Mouse (Mus musculus) cerebral cortex, adult 2 months (tissue): ENCODE data around the gene Mapkap1.

Experiments
- WGBS: fragments of 180-500 bp; shearing (Covaris S2); methylation state at CpG from one replicate; pipeline ENCODE4 v1.1.7; 2018; 5-methylcytosine and 5-hydroxymethylcytosine counted together

Gene Mapkap1

DNA sequence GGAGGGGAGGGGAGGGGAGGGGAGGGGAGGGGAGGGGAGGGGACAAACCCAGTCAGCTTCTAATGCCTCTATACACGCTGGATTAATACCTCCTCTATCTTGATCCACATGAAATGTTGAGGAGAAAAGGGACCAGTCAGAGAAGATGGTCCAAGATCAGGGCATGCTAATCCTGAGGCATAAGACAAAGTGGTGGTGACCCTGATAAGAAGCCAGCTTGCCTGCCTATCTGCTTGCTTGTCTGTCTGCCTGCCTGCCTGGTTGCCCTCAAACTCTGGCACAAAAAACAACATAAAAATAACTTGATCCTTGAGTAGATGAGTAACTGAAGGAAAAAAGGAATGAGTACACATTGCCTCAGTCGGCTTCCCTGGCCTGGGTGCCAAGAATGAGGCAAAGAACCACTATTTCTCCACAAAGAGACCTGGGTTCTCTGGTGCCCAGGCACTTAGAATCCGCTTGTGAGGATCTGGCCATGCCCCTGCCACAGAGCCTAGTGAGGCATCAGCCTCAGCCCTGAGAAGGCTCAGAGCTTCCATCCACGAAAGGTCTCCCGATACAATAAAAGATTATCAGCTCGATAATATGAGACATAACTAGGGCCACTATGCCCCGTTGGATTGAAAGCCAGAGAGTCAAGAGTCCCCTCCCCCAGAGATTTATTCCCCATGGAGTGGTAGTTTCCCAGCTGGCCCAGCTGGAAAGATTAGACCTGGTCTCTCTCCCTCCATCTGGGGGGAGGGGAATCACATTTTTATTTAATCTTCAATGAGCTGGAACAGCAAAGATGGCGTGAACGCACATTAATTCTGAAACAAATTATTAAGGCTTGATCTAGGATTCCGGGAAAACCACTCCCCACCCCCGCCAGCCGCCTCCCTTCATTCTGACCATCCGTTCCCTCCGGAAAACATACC lies 228.9 kb downstream of the Mapkap1 start:
- 92% methylated on average over 14 of the region's 14 CpGs for WGBS

DNA sequence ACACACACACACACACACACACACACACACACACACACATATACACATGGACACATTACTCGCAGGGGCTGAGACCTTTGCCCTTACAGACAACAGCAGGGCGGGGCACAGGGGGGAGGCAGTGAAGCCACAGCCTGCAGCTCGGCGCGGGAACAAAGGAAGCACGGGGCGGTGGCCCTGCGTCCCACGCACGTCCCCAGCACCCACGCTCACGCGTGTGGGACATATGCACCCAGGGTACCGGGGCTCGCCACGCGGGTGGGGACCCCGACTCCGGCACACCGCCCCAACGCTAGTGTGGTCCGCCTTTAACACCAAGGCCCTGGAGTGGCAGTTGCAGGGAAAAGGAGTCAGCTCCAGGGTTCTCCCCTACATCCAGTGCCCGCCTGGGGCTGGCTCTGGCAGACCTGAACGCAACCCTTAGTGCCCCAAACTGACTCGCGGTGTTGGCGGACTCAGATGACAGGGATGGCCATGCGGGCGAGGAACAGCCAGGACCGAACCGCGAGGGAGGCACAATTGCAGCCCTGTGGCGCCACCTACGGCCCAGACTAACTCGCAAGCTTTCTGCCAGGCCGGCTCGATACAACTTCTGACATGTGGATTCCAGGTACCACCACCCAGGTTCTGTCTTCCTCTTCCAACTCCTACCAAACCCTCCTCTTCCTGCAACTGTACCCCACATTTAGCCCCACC lies 232.5 kb downstream of the Mapkap1 start:
- 13% methylated on average over 37 of the region's 37 CpGs for WGBS

DNA sequence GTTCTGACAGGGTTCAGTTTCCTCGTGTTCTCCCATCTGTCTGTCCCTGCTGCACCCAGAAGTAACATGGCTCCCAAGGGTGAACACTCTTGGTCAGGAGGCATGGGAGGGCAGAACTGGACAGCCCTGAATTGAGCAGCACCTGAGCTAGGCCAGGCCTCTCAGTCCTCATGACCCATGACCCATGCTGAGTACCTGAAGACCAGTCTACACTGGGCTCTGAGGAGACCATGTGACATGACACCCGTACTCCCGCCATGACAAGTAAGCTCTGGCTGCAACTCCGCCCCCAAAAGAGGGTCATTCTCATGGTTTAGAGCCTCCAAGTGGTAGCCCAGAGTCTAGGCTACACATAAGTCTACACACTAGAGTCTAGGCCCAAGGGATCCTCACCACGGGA lies 233.2 kb downstream of the Mapkap1 start:
- 67% methylated on average over 5 of the region's 5 CpGs for WGBS

DNA sequence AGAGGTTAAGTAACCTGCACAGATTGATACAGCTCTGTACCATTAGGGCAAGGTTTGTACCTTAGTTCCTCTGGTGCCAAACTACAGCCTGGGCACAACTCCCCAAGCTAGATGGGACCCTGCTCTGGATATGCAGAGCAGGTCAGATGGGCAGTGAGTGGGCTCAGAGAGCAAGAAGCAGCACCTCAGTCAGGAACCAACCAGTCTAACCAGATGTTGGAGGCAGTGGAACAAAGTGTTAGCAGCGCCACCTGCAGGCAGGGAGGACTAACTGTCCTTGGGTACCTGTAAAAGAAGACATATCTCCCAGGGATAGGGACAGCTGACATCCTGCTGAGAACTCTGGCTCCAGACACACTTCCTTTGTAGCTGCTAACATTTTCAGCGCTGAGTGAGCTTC lies 235.8 kb downstream of the Mapkap1 start:
- WGBS, result 45% methylated on average over 2 of the region's 2 CpGs

DNA sequence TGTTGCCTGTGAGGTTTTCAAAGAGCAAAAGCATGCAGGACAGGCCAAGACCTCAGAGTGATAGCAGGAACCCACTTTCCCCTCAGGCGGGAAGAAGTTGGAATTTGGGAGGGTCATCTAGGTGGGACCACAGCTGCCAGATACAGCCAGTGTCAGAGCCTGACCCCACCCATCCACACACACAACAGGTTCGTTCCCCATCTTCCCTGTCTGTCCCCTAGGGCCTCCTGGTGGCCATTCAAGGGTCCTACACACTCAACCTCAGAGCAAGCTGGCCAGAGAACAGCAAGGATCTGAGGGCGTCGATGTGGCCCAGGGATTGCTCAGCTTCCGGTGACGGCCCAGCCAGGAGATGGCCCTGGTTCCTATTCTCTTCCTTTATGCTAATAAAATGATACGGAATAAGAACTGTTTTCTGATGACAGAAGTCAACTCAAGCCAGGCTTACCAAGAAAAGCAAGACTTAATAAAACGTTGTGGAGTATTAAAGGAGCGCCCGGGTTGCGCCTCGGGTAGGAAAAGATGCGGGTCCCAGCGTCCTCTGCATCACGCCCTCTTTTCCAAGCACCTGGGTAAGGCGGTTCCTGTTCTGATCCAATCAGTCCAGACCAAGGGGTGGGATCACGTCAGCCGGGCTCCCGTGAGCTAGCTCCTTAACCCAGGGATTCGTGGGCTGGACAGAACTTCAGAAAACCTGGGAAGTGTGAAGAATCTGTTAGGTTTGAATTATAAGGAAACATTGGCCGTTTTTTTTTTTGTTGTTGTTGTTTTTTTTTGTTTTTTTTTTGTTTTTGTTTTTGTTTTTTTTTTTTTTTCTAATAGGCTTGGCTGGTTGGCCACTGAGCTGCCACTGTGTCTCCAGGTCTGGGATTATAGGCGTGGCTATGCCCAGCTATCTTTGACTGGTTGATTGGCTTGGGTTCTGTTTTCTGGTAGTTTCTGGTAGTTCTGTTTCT lies 238.3 kb downstream of the Mapkap1 start:
- WGBS, result 59% methylated on average over 22 of the region's 22 CpGs

DNA sequence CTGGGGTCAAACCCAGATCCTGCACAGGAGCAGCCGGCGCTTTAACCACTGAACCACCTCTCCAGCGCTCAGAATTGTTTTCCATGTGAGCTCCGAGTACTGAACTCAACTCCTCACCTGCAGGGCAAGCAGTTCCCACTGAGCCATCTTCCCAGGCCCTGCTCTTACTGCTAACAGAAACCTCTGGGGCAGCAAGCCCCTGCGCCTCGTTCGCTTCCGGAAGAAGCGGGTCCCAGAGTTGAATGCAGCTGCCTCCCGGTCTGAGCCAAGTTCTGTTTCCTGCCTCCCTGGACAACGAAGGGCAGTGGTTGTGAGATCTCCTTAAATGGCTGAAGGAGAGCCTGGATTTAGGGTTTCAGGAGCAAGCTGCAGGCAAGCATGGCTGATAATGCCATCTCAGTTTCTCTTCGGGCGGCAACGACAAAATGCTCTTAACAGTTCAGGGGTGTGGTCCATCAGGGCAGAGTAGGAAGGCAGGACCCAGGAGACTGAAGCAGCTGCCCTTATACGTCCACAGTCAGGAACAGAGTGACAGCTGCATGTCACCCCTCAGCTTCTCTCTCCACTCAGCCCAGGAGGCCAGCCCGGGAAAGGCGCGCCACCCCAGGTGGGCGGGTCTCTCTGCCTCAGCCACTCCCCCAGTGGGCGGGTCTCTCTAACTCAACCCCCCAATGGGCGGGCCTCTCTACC lies 239.4 kb downstream of the Mapkap1 start:
- WGBS, result 10% methylated on average over 21 of the region's 21 CpGs

DNA sequence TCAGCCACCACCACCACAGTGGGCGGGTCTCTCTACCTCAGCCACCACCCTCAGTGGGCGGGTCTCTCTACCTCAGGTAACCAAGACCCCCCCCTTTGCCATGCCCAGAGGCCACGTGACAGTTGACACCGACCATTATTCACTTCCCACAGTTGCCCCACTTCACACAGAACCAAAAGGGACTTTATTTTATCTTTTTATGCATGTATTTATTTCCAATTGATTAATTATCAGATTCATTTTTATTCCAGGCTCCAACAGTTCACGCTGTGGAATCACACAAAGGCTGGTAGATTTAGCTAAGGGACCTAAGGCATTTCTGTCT lies 239.9 kb downstream of the Mapkap1 start:
- WGBS, result 17% methylated on average over 5 of the region's 5 CpGs

DNA sequence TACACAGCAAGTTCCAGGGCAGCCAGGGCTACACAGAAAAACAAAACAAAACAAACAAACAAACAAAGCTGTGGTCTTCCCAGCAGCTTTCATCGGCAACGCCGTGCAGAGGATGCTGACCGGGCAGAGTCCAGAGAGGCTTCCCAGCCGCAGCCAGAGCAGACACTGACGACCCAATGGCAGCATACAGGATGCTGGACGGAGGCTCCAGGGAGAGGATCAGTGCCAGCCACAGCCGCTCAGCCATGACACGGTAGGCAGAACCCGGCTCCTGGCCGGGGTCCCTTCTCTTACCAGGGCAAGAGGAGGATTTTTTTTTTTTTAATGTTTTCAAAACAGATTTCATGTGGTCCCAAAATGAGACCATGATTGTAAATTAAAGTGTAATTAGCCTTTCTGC lies 240.8 kb downstream of the Mapkap1 start:
- WGBS, result 39% methylated on average over 11 of the region's 11 CpGs

DNA sequence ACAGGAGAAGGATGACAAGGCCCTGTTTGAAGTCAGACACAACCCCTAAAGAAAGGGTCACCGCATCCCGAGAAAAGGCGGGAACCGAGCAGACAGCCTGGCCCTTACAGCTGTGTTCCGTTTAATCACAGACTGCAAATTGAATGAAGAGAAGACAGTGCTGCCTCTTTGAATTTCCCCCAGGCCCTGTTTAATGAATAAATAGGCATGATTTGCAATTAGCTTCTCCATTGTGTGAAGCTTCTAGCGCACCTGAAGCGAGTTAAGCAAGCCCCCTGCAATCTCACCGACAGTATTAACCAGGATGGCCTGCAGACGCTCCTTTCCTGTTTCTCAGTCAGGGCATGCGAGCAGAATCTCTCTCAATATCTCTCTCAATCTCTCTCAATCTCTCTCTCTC lies 261.2 kb downstream of the Mapkap1 start:
- 66% methylated on average over 10 of the region's 10 CpGs for WGBS

DNA sequence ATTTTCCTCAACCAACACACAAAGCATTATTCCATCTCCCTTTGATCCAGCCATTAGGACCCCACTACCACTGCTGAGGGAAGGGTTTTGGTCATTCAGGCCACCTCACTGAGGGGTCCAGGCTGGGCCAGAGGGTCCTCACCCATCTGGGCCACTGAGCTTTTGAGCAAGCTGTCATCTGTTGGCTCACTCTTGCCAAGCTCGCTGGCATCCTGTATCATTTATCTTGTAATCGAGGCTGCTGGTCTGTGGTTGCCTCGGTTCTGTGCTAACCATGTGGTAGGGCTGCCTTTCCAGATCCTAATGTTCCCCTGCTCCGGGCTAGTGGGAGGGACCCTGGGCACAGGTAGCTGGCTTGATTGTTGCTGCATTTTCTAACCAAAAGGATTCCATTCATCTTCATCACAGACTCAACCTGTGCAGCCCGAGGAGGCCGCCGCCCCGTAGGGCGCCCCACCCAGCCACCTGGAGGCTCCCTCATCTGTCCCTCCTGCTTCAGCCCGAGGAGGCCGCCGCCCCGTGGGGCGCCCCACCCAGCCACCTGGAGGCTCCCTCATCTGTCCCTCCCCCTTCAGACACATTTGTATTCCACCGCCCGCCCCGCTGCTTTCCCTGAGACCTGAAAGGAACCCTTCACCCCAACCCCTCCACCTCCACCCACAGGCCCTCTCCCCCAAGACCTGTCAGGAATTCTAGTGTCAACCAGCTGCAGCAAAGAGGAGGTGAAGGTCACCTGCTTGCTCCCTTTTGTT lies 262.0 kb downstream of the Mapkap1 start:
- 48% methylated on average over 17 of the region's 17 CpGs for WGBS

DNA sequence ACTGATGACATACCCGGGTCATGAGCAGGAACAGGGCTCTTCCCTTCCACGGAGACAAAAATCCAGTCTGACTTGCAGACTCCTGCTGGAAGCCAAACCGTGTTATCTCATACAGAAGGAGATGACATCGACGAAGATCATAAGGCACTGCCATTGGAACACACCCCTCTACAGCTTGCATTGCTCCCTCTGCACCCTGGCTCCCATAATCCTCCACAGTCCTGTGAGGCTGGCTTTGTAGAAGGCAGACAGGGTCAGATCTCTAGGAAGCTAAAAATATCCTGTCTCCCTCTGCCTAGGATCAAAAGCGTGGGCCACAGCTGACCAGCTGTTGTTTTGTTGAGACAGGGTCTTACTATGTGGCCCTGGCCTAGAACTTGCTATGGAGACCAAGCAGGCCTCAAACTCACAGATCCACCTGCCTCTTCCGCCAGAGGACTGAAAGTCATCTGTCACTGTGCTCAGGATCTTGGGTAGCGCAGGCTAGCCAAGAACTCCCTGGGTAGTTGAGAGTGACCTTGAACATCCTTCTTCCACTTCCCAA lies 262.7 kb downstream of the Mapkap1 start:
- 59% methylated on average over 8 of the region's 8 CpGs for whole genome bisulfite sequencing

DNA sequence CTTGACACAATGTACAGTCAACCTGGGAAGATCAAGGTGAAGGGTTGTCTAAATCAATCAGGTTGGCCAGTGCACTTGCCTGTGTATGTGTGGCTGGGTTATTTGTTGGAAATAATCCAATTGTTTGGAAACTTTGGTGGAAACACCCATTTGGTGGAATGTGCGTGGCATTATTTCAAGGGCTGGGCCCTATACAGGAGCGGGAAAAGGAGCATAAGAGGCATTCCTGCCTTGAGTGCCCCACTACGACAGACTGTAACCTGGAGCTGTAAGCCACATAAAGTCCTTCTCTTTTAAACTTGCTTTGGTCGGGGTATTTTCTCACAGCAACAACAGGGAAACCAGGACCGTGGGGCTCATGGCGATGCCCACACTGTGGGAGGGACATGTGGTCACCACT lies 263.9 kb downstream of the Mapkap1 start:
- WGBS, result 82% methylated on average over 6 of the region's 6 CpGs

DNA sequence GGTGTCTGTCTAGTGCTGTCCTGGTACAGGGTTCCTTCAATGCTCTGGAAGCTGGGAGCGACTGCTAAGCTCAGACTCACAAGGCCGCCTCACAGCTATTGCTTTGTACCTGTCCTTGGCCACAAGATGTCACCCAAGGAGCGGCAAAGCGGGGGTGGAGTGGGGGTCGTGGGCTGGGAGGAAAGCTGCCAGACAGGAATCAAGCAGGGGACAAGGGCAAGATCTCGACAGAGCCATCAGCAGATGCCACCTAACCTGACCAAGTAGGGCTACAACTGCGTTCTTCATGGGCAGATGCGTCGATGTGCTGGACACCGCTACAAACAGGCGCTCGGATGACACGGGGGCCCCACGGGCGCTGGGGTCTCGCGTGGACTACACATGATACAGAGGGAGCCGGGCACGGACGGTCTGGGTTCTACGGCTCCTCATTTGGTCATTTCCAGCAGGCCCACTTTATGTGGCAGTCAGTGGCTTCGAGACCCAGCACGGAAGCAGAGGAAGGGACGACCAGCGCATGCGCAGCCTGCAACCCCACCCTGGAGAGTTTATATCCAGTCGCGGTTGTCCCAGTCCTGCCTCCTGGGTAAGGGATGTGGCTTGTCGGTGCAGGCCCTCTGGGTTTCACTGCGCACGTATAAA lies 264.9 kb downstream of the Mapkap1 start:
- whole genome bisulfite sequencing, result 32% methylated on average over 31 of the region's 31 CpGs

DNA sequence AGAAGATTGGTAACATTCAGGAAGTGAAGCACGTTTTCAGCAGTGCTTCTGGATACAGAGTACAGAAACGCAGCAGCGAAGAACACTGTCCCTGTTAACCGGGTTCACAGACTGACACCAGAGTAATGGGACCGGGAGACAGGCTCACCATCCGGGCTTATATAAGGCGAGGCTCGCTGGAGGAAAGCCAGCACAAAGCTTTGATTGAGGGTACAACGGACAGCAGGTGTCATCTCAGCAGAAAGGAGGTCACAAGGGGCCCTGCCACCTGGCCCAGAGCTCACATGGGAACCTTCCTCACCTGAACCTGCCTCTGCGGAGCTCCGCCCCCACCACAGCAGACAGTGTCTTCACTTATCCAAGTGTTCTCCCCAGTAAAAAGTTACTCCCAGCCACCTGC lies 267.3 kb downstream of the Mapkap1 start:
- 77% methylated on average over 11 of the region's 11 CpGs for WGBS
